Mouse (Mus musculus): ENCODE results near the gene Cpa3.

DNA sequence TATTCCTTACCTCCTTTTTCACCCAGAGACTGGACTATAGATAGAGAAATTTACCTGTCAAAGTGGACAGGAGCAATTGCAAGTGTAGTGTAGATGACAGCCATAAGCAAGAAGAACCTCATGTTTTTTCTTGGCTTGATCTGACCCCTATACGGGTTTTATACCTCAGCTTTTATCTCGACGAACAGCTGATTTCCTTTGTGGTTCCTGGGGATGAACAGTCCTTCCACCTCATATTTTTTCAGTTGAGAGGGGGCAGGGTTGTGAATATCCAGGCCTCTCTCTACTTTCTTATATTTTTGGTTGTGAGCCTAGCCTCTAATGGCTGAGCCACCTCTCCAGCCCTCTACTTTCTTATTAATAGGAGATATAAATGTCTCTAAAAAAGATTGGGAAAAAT is at the start of gene Cpa3:
- no peak for TF ChIP-seq FLI1 (IDR thresholded peaks at IDR 0.05; ENCODE audit: low read length)
- no peak for TF ChIP-seq GATA1 (IDR thresholded peaks at IDR 0.05; ENCODE audit: borderline replicate concordance, low read length)
